Mouse (Mus musculus): ENCODE data around the gene Nsmce4a. TPM values are rescaled to one million over a fixed set of nuclear protein-coding genes. Genes with fewer than 3 reads are reported as not detected.

The Nsmce4a gene
- total and polyA plus RNA-seq, 2 experiments = 20.8 to 73.5 TPM

DNA sequence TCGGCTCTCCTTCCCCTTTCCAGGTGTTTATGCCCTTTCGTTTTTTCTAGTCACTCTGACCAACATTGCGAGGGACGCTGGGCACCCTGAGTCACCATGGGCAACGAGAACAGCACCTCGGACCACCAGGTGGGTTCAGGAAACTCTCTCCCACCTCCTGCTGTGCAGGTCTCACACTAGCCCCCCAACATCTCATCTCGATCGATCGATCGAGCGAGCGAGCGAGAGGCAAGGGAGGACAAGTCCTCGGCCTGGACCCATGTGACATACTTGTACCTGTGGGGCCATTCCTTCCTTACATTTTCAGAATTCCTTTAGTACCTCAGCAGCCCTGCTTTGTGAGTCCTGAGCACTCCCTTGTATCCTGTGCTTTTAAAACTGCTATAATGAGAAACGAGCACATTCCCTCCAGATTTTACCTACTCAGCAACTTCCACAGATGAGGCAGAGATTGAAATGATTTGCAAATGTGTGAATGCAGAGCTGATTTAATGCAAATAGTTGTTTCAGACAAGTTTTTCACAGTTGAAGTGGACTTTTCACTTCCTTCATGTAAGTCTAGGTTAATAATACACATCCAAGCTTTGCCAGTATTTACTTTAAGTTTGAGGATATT, 4.6 kb upstream of the Nsmce4a start, which contains the start of gene Tacc2:
TSS of gene Tacc2 (plus strand) at position 51 of the 616 bp plus-strand sequence.
- peak within 1 kb of the TSS; percentile 51 for H3K9ac ChIP-seq (ENCODE audit: low read depth, low read length)
- peak within 1 kb of the TSS; percentile 53 for H3K4me3 ChIP-seq (ENCODE audit: insufficient read depth, low read depth, low read length)
- peak within 1 kb of the TSS; percentile 11 for H3K27ac ChIP-seq (replicated peaks; ENCODE audit: insufficient read depth, low read depth, low read length)
- H3K4me1 ChIP-seq (ENCODE audit: control insufficient read depth, insufficient read depth, low read length) = 0 out of 2 replicates have a peak, but pooled peaks cover 5% of the 10 kb centered on the region
- DNase-seq (ENCODE audit: extremely low read depth, low read depth, low spot score) = peak; percentile 21
- no peak for TF ChIP-seq POLR2A (IDR thresholded peaks at IDR 0.05; ENCODE audit: extremely low read depth, insufficient read depth, low read length)
- no peak for TF ChIP-seq CTCF (IDR thresholded peaks at IDR 0.05; ENCODE audit: low read depth, low read length)
- no peaks in the 10 kb centered on the region for H3K36me3 ChIP-seq (ENCODE audit: control insufficient read depth, insufficient read depth, low read length)
- H3K79me2 ChIP-seq (ENCODE audit: control insufficient read depth, insufficient read depth, low read length) = no peaks in the 10 kb centered on the region
- WGBS = 14% methylated on average over 15 of the region's 15 CpGs
- no peaks in the 10 kb centered on the region for H3K27me3 ChIP-seq (ENCODE audit: control insufficient read depth, insufficient read depth, low read length)

DNA sequence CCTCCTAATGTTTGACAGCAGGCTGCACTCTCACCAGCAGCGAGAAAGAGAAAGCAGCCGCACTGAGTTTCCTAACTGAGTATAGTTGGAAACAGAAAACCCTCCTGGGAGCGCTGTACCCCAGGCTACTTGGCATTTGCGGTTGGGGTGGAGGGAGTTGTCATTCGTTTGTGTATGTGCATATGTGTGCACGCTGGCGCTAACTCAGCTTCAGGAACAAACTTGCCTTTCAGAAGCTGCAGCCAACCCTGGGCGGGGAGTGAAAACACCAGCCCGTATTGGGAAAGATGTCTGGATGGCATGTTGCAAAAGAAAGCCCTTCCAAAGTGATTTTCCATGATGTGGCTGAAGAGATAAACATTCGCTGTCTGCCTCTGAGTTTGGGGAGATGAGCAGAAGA, 4.1 kb upstream of the Nsmce4a start:
- peak overlapping the region; percentile 51 for H3K9ac ChIP-seq (ENCODE audit: low read depth, low read length)
- 1% methylated on average over 10 of the region's 10 CpGs for WGBS

DNA sequence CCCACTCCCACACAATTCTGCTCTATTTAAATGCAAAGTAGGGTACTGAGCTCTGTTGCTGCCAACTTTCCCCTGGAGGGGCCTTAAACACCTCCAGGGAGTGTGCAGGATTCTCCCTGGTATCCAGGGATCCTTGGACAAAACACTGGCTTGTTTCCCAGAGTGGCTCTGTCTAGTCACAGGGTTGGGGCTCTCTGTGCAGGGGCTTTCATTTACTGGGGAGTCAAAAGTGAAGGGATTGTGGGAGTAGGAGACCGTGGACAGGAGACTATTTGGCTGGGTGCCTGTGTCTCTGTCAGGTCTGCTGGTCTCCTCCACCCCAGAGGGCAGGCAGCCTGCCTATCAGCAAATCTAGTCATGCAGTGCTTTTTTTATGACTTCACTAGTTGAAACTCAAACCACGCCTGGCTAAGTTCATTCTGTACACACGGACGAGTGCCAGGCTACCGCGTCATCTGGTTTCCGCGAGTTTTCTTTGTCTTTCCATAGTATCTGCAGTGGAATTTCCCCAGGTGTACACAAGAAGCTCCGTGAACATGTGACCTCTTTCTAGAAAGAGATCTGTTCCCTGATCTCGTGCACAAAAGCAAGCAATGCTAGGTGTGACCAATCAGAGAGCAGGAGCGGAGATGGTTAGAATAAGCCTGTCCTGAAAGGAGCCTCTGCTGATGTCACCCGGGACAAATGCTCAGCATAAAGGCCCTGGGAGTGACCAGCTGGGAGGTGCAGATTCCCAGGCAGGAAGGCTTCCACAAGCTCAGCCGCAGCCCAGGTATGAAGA, 1.5 kb upstream of the Nsmce4a start:
- peak; percentile 90 for DNase-seq (ENCODE audit: extremely low read depth, low read depth, low spot score)
- peaks cover 13% of the 10 kb centered on the region for H3K4me1 ChIP-seq (ENCODE audit: control insufficient read depth, insufficient read depth, low read length)
- 24% methylated on average over 13 of the region's 13 CpGs for WGBS
- H3K4me3 ChIP-seq (ENCODE audit: insufficient read depth, low read depth, low read length) = no peak overlapping the region; the same call in 1 of the 2 replicates
- 0 out of 2 replicates have a peak, but pooled peaks have one; percentile 9 for TF ChIP-seq POLR2A (IDR thresholded peaks at IDR 0.05; ENCODE audit: extremely low read depth, insufficient read depth, low read length)
- no peak for TF ChIP-seq CTCF (IDR thresholded peaks at IDR 0.05; ENCODE audit: low read depth, low read length)
- no peaks in the 10 kb centered on the region for H3K79me2 ChIP-seq (ENCODE audit: control insufficient read depth, insufficient read depth, low read length)
- H3K36me3 ChIP-seq (ENCODE audit: control insufficient read depth, insufficient read depth, low read length) = no peaks in the 10 kb centered on the region
- H3K9ac ChIP-seq (ENCODE audit: low read depth, low read length) = peak overlapping the region; percentile 4; the same call in 1 of the 2 replicates
- H3K27me3 ChIP-seq (ENCODE audit: control insufficient read depth, insufficient read depth, low read length) = no peaks in the 10 kb centered on the region
- H3K27ac ChIP-seq (replicated peaks; ENCODE audit: insufficient read depth, low read depth, low read length) = peak overlapping the region; percentile 72

More for the DNA sequence above, 4.1 kb upstream of the Nsmce4a start:
- H3K4me1 ChIP-seq (ENCODE audit: control insufficient read depth, insufficient read depth, low read length) = 0 out of 2 replicates have a peak, but pooled peaks cover 5% of the 10 kb centered on the region
- H3K79me2 ChIP-seq (ENCODE audit: control insufficient read depth, insufficient read depth, low read length) = no peaks in the 10 kb centered on the region
- peak overlapping the region; percentile 53 for H3K4me3 ChIP-seq (ENCODE audit: insufficient read depth, low read depth, low read length)
- H3K36me3 ChIP-seq (ENCODE audit: control insufficient read depth, insufficient read depth, low read length) = no peaks in the 10 kb centered on the region
- H3K27me3 ChIP-seq (ENCODE audit: control insufficient read depth, insufficient read depth, low read length) = no peaks in the 10 kb centered on the region
- peak overlapping the region; percentile 11 for H3K27ac ChIP-seq (replicated peaks; ENCODE audit: insufficient read depth, low read depth, low read length)
- TF ChIP-seq CTCF (IDR thresholded peaks at IDR 0.05; ENCODE audit: low read depth, low read length) (no peak), POLR2A (IDR thresholded peaks at IDR 0.05; ENCODE audit: extremely low read depth, insufficient read depth, low read length) (no peak)
- peak; percentile 79 for DNase-seq (ENCODE audit: extremely low read depth, low read depth, low spot score)

DNA sequence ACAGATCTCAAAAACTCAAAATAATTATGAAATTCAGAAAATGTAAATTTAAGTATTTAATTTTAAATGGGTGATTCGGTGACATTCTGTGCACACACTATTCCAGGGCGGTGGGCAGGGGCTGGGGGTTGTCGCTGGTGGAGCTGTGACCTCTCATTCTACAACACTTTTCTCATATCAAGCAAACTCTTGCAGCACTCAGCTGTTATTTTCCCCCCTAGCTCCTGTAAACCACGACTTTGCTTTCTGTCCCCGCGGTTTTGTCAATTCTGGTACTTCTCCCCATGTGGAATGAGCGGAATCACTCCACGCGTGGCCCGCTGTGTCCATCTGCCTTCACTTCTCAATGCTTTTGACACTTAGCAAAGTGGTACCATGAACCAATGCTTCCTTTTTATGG, 828 bp upstream of the Nsmce4a start:
- no peaks in the 10 kb centered on the region for H3K27me3 ChIP-seq (ENCODE audit: control insufficient read depth, insufficient read depth, low read length)
- no peak overlapping the region for H3K9ac ChIP-seq (ENCODE audit: low read depth, low read length)
- no peaks in the 10 kb centered on the region for H3K36me3 ChIP-seq (ENCODE audit: control insufficient read depth, insufficient read depth, low read length)
- no peak overlapping the region for H3K4me3 ChIP-seq (ENCODE audit: insufficient read depth, low read depth, low read length)
- peaks cover 17% of the 10 kb centered on the region for H3K4me1 ChIP-seq (ENCODE audit: control insufficient read depth, insufficient read depth, low read length)
- 95% methylated on average over 10 of the region's 10 CpGs for WGBS
- no peak for DNase-seq (ENCODE audit: extremely low read depth, low read depth, low spot score)
- no peak overlapping the region for H3K27ac ChIP-seq (replicated peaks; ENCODE audit: insufficient read depth, low read depth, low read length)
- no peak for TF ChIP-seq POLR2A (IDR thresholded peaks at IDR 0.05; ENCODE audit: extremely low read depth, insufficient read depth, low read length)
- TF ChIP-seq CTCF (IDR thresholded peaks at IDR 0.05; ENCODE audit: low read depth, low read length) = no peak
- H3K79me2 ChIP-seq (ENCODE audit: control insufficient read depth, insufficient read depth, low read length) = no peaks in the 10 kb centered on the region

DNA sequence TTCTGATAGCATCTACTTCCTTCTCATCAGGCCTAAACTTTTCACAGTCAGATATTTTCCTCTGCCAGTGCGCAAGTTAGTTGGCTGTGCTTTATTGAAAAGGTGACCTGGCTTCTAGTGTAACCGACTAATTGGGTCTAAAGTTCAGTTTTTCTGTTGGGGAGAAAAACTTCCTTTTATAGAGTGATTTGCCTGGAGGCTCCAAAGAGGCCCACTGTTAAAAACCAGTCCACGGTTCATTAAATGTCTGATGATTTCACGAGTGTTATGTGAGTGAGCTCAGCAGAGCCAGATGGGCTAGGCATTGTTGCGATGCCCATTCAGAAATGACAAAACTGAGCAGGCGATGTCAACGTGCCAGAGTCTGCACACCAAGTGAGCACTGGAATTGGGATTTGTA, 2.4 kb downstream of the Nsmce4a start:
- no peaks in the 10 kb centered on the region for H3K79me2 ChIP-seq (ENCODE audit: control insufficient read depth, insufficient read depth, low read length)
- H3K4me1 ChIP-seq (ENCODE audit: control insufficient read depth, insufficient read depth, low read length) = peaks cover 17% of the 10 kb centered on the region
- no peaks in the 10 kb centered on the region for H3K36me3 ChIP-seq (ENCODE audit: control insufficient read depth, insufficient read depth, low read length)
- H3K27ac ChIP-seq (replicated peaks; ENCODE audit: insufficient read depth, low read depth, low read length) = 0 out of 2 replicates have a peak overlapping the region, but pooled peaks have one; percentile 18
- H3K9ac ChIP-seq (ENCODE audit: low read depth, low read length) = no peak overlapping the region
- TF ChIP-seq CTCF (IDR thresholded peaks at IDR 0.05; ENCODE audit: low read depth, low read length) = no peak
- TF ChIP-seq POLR2A (IDR thresholded peaks at IDR 0.05; ENCODE audit: extremely low read depth, insufficient read depth, low read length) = no peak
- WGBS = 53% methylated on average over 7 of the region's 7 CpGs
- H3K27me3 ChIP-seq (ENCODE audit: control insufficient read depth, insufficient read depth, low read length) = no peaks in the 10 kb centered on the region
- no peak overlapping the region for H3K4me3 ChIP-seq (ENCODE audit: insufficient read depth, low read depth, low read length)
- peak; percentile 75 for DNase-seq (ENCODE audit: extremely low read depth, low read depth, low spot score)

All from liver, adult 2 months (tissue).